Mouse (Mus musculus): Measurements from ENCODE around the gene Tmod1. TPM values are rescaled to one million over a fixed set of nuclear protein-coding genes. Genes with fewer than 3 reads are reported as not detected.

Gene Tmod1
- polyA plus RNA-seq, 1 experiment = 0.67 TPM

DNA sequence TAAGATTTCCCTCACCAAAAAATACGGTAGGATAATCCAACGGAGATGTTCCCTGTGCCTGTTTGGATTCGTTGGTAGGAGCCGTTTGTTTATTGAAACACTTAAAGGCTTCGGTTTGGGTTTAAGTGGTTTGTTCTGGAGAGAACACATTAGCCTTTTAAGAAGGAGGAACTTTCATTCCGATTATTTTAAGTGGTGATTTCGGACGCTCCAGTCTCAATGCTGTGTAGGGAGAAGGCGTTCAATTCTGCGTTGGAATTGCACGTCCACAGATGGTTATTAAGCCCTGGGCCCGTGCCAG, 194 bp upstream of the Tmod1 start:
- 3% methylated on average over 12 of the region's 12 CpGs for WGBS
- Histone ChIP-seq H3K4me3 (ENCODE audit: low read depth, low read length) (peak overlapping the region; percentile 60), H3K36me3 (ENCODE audit: control insufficient read depth, insufficient read depth, low read length) (peaks cover 3% of the 10 kb centered on the region; the same call in 1 of the 2 replicates), H3K27me3 (ENCODE audit: control insufficient read depth, insufficient read depth, low read length) (peaks cover 15% of the 10 kb centered on the region), H3K27ac (ENCODE audit: insufficient read depth, low read depth, low read length) (no peak overlapping the region), H3K4me1 (ENCODE audit: control insufficient read depth, insufficient read depth, insufficient read length, low read length) (peaks cover 4% of the 10 kb centered on the region; the same call in 1 of the 2 replicates)
- TF ChIP-seq POLR2A (IDR thresholded peaks at IDR 0.05; ENCODE audit: low read depth, low read length) (no peak), CTCF (IDR thresholded peaks at IDR 0.05; ENCODE audit: extremely low read depth, insufficient read length, insufficient replicate concordance, low read depth, low read length) (no peak)

DNA sequence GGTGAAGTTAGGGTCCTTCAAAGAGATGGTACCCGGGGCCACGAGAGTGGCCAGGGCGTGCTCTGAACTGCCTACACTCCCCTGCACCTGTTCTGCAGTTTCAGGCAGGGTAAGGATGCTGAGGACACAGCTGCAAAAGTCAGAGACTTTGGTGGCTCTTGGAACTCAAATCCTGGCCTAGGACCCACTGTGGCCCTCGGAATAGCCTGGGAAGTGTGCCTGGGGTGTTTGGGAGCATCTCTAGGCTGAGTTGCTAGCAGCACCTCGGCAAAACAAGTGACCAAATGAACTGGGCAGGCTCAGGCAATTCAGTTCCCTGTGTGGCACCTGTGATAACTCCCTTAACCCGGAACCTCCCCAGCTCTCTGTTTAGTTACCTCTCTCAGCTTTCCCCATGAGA, 1.2 kb downstream of the Tmod1 start:
- WGBS = 9% methylated on average over 6 of the region's 6 CpGs

DNA sequence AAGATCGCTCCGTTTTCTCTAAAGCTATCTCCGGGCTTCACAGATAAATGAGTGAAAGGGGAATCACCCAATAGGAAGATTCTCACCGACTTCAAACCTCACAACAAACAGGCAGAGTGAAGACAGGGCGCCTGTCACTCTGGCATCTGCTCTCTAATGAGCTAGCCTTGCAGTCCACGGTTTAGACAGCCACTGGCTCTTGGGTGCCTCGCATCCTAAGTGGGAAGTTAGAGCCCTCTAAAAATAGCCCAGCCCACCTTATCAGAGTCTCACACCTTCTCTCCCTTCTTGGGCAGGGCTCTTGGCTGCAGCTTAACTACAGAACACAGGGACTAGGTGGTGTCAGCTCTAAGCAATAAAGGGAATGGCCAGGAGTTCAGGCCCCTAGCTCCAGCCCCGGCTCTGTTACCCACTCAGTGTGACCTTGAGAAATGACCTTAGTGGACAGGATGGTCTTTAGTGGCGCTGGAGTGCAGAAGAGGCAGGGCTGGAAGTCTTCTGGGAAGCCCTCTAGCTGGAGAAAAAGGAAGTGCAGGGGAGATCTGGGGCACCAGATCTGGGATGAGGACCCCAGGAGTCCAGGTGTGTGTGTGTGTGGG, 2.0 kb downstream of the Tmod1 start:
- TF ChIP-seq POLR2A (IDR thresholded peaks at IDR 0.05; ENCODE audit: low read depth, low read length) = no peak
- WGBS = 12% methylated on average over 9 of the region's 9 CpGs
- Histone ChIP-seq H3K4me3 (ENCODE audit: low read depth, low read length) (no peak overlapping the region), H3K27ac (ENCODE audit: insufficient read depth, low read depth, low read length) (no peak overlapping the region), H3K4me1 (ENCODE audit: control insufficient read depth, insufficient read depth, insufficient read length, low read length) (peaks cover 4% of the 10 kb centered on the region; the same call in 1 of the 2 replicates), H3K36me3 (ENCODE audit: control insufficient read depth, insufficient read depth, low read length) (no peaks in the 10 kb centered on the region), H3K27me3 (ENCODE audit: control insufficient read depth, insufficient read depth, low read length) (peaks cover 15% of the 10 kb centered on the region)

More for the DNA sequence above, 1.2 kb downstream of the Tmod1 start:
- Histone ChIP-seq H3K27me3 (ENCODE audit: control insufficient read depth, insufficient read depth, low read length) (peaks cover 15% of the 10 kb centered on the region), H3K4me1 (ENCODE audit: control insufficient read depth, insufficient read depth, insufficient read length, low read length) (peaks cover 4% of the 10 kb centered on the region; the same call in 1 of the 2 replicates), H3K27ac (ENCODE audit: insufficient read depth, low read depth, low read length) (no peak overlapping the region), H3K4me3 (ENCODE audit: low read depth, low read length) (peak overlapping the region; percentile 60), H3K36me3 (ENCODE audit: control insufficient read depth, insufficient read depth, low read length) (no peaks in the 10 kb centered on the region)
- TF ChIP-seq POLR2A (IDR thresholded peaks at IDR 0.05; ENCODE audit: low read depth, low read length) (no peak), CTCF (IDR thresholded peaks at IDR 0.05; ENCODE audit: extremely low read depth, insufficient read length, insufficient replicate concordance, low read depth, low read length) (no peak)

DNA sequence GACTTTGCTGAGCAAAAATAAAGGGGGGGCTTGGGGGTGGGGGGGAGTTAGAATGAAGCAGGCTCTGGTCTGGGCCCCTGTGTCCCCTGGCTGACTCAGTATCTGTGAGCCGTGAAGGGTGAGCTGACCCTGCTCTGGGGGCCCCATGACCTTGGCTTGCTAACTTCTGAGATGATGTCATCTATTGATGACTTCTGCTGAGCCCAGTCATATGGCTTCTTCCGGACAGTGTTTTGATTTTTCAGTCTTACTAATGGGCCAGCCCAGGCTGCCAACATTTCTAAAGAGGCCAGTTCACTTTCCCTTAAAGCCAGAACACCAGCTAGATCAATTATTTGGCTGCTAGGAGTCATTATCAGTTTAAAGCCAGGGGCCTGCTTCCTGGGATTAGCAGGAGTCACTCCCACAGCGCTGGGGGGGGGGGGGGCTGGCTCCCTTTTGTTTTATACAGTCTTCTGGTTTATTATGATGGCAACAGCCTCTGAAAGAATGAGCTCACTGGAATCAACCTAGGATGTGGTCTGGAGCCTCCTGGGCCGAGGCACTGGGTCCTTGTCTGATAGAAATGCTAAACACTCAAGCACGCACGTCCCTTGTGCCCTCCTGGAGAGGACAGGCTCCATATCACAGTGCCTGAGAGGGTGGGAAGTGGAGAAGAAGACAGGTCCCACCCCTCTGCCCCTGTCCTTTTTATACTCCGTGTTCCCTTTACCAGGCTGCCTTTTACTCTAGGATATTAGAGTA, 3.2 kb downstream of the Tmod1 start:
- peaks cover 15% of the 10 kb centered on the region for H3K27me3 ChIP-seq (ENCODE audit: control insufficient read depth, insufficient read depth, low read length)
- no peak overlapping the region for H3K4me3 ChIP-seq (ENCODE audit: low read depth, low read length)
- no peak overlapping the region for H3K27ac ChIP-seq (ENCODE audit: insufficient read depth, low read depth, low read length)
- H3K4me1 ChIP-seq (ENCODE audit: control insufficient read depth, insufficient read depth, insufficient read length, low read length) = peaks cover 4% of the 10 kb centered on the region; the same call in 1 of the 2 replicates
- no peaks in the 10 kb centered on the region for H3K36me3 ChIP-seq (ENCODE audit: control insufficient read depth, insufficient read depth, low read length)
- WGBS = 45% methylated on average over 7 of the region's 7 CpGs
- no peak for TF ChIP-seq CTCF (IDR thresholded peaks at IDR 0.05; ENCODE audit: extremely low read depth, insufficient read length, insufficient replicate concordance, low read depth, low read length)

DNA sequence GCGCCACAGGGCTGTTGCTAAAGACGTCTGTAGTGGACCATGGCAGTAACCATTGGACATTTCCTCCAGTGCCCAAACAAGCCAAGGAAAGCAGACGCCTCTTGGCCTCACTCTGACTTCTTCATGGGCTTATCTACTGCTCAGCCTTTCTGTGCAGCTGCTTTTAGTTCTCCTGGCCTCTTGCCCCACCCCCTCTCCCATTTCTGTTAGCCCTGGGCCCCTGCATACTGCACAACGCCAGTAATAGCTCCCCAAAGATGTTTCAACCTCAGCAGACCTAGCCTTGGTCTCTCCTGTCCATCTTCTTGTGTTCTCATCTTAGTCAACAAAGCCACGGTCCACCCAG, 3.7 kb downstream of the Tmod1 start:
- WGBS = 41% methylated on average over 5 of the region's 5 CpGs
- Histone ChIP-seq H3K4me3 (ENCODE audit: low read depth, low read length) (no peak overlapping the region), H3K4me1 (ENCODE audit: control insufficient read depth, insufficient read depth, insufficient read length, low read length) (peaks cover 4% of the 10 kb centered on the region; the same call in 1 of the 2 replicates)

DNA sequence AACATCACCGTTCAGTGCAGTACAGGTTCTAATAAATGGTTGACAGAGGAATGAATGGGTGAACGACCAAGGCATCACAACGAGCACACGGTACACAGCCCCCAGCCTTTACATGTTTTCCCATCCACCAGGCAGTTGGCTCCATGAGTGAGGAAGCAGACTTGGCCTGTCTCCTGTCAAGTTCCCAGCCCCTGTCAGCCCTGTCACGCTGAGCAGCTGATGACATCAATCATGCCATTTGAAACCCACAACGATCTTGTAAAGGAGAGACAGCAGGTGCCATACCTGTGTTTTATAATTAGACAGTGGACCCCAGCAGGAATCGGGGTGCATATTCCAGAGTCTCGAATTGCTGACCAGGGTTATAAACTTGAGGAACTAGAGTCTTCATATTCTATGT, 4.6 kb downstream of the Tmod1 start:
- Histone ChIP-seq H3K27ac (ENCODE audit: insufficient read depth, low read depth, low read length) (no peak overlapping the region), H3K27me3 (ENCODE audit: control insufficient read depth, insufficient read depth, low read length) (peaks cover 12% of the 10 kb centered on the region), H3K36me3 (ENCODE audit: control insufficient read depth, insufficient read depth, low read length) (no peaks in the 10 kb centered on the region), H3K4me1 (ENCODE audit: control insufficient read depth, insufficient read depth, insufficient read length, low read length) (peaks cover 4% of the 10 kb centered on the region; the same call in 1 of the 2 replicates), H3K4me3 (ENCODE audit: low read depth, low read length) (no peak overlapping the region)
- TF ChIP-seq CTCF (IDR thresholded peaks at IDR 0.05; ENCODE audit: extremely low read depth, insufficient read length, insufficient replicate concordance, low read depth, low read length) = no peak
- TF ChIP-seq POLR2A (IDR thresholded peaks at IDR 0.05; ENCODE audit: low read depth, low read length) = no peak
- 69% methylated on average over 8 of the region's 8 CpGs for WGBS

More for the DNA sequence above, 3.7 kb downstream of the Tmod1 start:
- H3K27me3 ChIP-seq (ENCODE audit: control insufficient read depth, insufficient read depth, low read length) = peaks cover 15% of the 10 kb centered on the region
- no peak for TF ChIP-seq CTCF (IDR thresholded peaks at IDR 0.05; ENCODE audit: extremely low read depth, insufficient read length, insufficient replicate concordance, low read depth, low read length)
- TF ChIP-seq POLR2A (IDR thresholded peaks at IDR 0.05; ENCODE audit: low read depth, low read length) = no peak
- no peaks in the 10 kb centered on the region for H3K36me3 ChIP-seq (ENCODE audit: control insufficient read depth, insufficient read depth, low read length)
- no peak overlapping the region for H3K27ac ChIP-seq (ENCODE audit: insufficient read depth, low read depth, low read length)

DNA sequence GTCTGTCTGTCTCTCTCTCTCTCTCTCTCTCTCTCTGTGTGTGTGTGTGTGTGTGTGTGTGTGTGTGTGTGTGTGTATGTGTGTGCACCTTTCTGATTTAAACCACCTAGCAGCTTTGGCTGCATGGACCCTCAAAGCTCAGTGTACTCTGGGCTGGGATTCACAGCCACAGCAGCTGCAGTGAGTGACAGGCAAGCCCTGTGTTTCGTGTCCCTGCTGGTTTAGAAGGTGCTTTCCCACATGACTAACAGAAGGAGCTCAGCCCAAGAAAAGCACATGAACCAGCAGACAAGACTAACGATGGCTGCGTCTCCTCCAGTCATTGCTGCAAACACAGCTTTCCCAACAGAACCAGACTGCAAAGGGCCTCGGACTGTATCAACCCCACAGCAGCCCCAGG, 9.2 kb downstream of the Tmod1 start:
- TF ChIP-seq POLR2A (IDR thresholded peaks at IDR 0.05; ENCODE audit: low read depth, low read length) = no peak
- no peak for TF ChIP-seq CTCF (IDR thresholded peaks at IDR 0.05; ENCODE audit: extremely low read depth, insufficient read length, insufficient replicate concordance, low read depth, low read length)
- H3K4me3 ChIP-seq (ENCODE audit: low read depth, low read length) = no peak overlapping the region
- WGBS = 63% methylated on average over 4 of the region's 4 CpGs
- H3K27ac ChIP-seq (ENCODE audit: insufficient read depth, low read depth, low read length) = no peak overlapping the region
- H3K27me3 ChIP-seq (ENCODE audit: control insufficient read depth, insufficient read depth, low read length) = no peaks in the 10 kb centered on the region
- no peaks in the 10 kb centered on the region for H3K4me1 ChIP-seq (ENCODE audit: control insufficient read depth, insufficient read depth, insufficient read length, low read length)
- H3K36me3 ChIP-seq (ENCODE audit: control insufficient read depth, insufficient read depth, low read length) = no peaks in the 10 kb centered on the region

Data from small intestine, adult 2 months (tissue).